Mouse (Mus musculus) kidney, postnatal 0 days (tissue): ENCODE data around the gene Nudt2. TPM values are rescaled to one million over a fixed set of nuclear protein-coding genes. Genes with fewer than 3 reads are reported as not detected.
A peak's percentile ranks its signal among the peaks of the same experiment; 100 is the strongest.

Experiments used
- ATAC-seq: fragments of 200-750 bp; cut with Nextera tagmentation; replicated peaks from 2 replicates; pipeline ENCODE4 v1.8.0; 2017; ENCODE audit warnings: low read depth, moderate number of reproducible peaks, moderate TSS enrichment, moderate library complexity; ENCODE audit not compliant: low FRiP score
- DNase-seq: peaks from one replicate; pipeline ENCODE4 v3.0.0-alpha.2; 2016; ENCODE audit warnings: low spot score
- H3K27ac ChIP-seq: fragments of 300-500 bp; sonication (generic); 2 replicates; pipeline ENCODE4 v1.5.1; 2014; ENCODE audit warnings: mild to moderate bottlenecking
- H3K27me3 ChIP-seq: fragments of 300-500 bp; sonication (generic); 2 replicates; pipeline ENCODE4 v1.6.1; 2014; ENCODE audit warnings: low read length, mixed read lengths; ENCODE audit not compliant: insufficient read depth
- H3K36me3 ChIP-seq: fragments of 300-500 bp; sonication (generic); 2 replicates; pipeline ENCODE4 v1.6.1; 2014; ENCODE audit warnings: low read length, mixed read lengths; ENCODE audit not compliant: insufficient read depth
- H3K4me1 ChIP-seq: fragments of 300-500 bp; sonication (generic); replicated peaks from 2 replicates; pipeline ENCODE4 v1.6.1; 2014; ENCODE audit warnings: antibody characterized with exemption, low read length, mixed read lengths; ENCODE audit not compliant: insufficient read depth
- H3K4me2 ChIP-seq: fragments of 300-500 bp; sonication (generic); 2 replicates; pipeline ENCODE4 v1.6.1; 2014; ENCODE audit warnings: mild to moderate bottlenecking, low read length, moderate library complexity, mixed read lengths
- H3K4me3 ChIP-seq: fragments of 300-500 bp; sonication (generic); replicated peaks from 2 replicates; pipeline ENCODE4 v1.5.1; 2014; ENCODE audit warnings: low read depth, low read length
- H3K9ac ChIP-seq: fragments of 300-500 bp; sonication (generic); 2 replicates; pipeline ENCODE4 v1.6.1; 2014; ENCODE audit warnings: low read depth, low read length
- H3K9me3 ChIP-seq: fragments of 300-500 bp; sonication (generic); replicated peaks from 2 replicates; pipeline ENCODE4 v1.6.1; 2016; ENCODE audit warnings: low read length, inconsistent platforms, mixed read lengths
- CTCF ChIP-seq: IDR thresholded peaks from 2 replicates; pipeline ENCODE4 v1.5.1; 2016; ENCODE audit warnings: antibody characterized with exemption, low read depth, mild to moderate bottlenecking, moderate library complexity
- WGBS: fragments of 180-500 bp; shearing (Covaris S2); extraction: QIAGEN DNeasy Blood & Tissue Kit; methylation state at CpG from one replicate; pipeline ENCODE4 v1.1.7; 2014; 5-methylcytosine and 5-hydroxymethylcytosine counted together
- polyA plus RNA-seq: library from polyadenylated mRNA; unstranded; fragments of >200 nt; fragmentation: Nextera tagmentation; extraction: Ambion mirVana; gene quantifications from 2 replicates; pipeline ENCODE4 v1.2.1, GENCODE M21; 2015

Gene Nudt2
- polyA plus RNA-seq, 1 experiment from 2014 or later = 57.2 TPM

DNA sequence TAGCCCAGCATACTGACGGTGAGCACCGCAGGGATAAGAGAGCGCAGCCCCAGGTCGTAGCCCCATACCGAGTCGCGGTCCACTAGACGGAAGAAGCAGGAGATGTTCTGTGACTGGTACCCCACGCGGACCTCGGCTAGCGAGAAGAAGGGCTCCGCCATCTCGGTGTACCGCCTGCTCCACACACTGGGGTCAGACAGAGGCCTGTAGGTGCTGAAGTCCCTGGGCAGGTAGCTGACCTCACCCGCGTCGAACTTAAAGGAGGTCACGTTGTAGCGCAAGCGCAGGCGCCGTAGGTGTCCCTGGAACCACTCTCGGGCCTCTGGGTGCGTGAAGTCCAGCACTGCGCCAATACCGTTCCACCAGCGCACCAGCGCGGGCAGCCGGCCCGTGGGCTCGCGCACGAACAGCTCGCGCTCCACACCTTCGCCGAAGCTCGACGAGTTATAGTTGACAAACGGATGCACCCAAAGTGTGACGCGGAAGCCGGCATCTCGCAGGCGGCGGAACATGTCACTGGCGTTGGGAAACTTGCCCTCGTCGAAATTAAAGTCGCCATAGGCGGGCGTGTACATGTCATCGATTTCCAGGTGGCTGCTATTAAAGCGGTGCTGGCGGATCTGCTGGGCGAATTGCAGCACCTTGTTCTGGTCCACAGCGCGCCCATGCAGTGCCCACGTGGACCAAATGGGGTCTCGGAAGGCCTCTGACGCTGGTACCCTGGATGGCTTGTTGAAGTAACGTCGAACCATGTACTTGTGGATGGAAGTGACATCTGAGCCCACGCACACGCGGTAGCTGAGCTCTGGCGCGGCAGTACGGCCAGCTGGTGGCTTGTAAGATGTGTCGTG is 33.3 kb downstream of the Nudt2 start:
- H3K9ac ChIP-seq = no peak overlapping the region
- WGBS = 16% methylated on average over 72 of the region's 72 CpGs
- DNase-seq = no peak
- TF ChIP-seq CTCF = no peak
- H3K4me1 ChIP-seq = peaks cover 16% of the 10 kb centered on the region
- H3K27me3 ChIP-seq = peaks cover 30% of the 10 kb centered on the region
- H3K4me2 ChIP-seq = peak overlapping the region; percentile 46
- no peaks in the 10 kb centered on the region for H3K36me3 ChIP-seq
- no peaks in the 10 kb centered on the region for H3K9me3 ChIP-seq
- peak overlapping the region; percentile 17 for H3K4me3 ChIP-seq
- H3K27ac ChIP-seq = no peak overlapping the region
- no peak for ATAC-seq

DNA sequence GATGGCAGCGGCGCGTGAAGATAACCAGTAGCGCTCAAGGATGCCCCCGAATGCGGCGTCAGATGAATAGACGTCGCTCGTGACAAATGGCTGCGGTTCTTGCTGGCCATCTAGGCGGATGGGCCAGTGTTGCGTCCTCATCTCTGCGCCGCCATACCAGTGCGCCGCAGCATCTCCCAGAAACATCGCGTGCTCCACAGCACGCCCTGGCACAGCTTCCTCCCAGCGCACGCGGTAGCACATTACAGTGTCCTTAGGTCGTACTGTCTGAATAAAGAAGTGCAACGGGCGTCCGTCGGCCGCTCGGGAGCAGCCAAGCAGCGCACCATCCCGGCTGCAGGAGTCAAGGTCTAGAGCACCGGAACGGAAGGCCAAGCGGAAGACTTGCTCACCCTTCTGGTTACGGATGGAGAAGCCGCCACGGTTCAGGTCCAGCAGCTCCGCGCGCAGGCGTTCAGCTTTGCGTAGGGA is 34.0 kb downstream of the Nudt2 start:
- Histone ChIP-seq H3K27ac (no peak overlapping the region), H3K4me1 (peaks cover 16% of the 10 kb centered on the region), H3K4me3 (0 out of 2 replicates have a peak overlapping the region, but pooled peaks have one; percentile 14), H3K9me3 (no peaks in the 10 kb centered on the region), H3K27me3 (peaks cover 30% of the 10 kb centered on the region), H3K36me3 (no peaks in the 10 kb centered on the region), H3K4me2 (peak overlapping the region; percentile 46), H3K9ac (no peak overlapping the region)
- no peak for TF ChIP-seq CTCF
- peak; percentile 67 for DNase-seq
- peak; percentile 20; the same call in 1 of the 2 replicates for ATAC-seq
- WGBS = 8% methylated on average over 43 of the region's 43 CpGs

DNA sequence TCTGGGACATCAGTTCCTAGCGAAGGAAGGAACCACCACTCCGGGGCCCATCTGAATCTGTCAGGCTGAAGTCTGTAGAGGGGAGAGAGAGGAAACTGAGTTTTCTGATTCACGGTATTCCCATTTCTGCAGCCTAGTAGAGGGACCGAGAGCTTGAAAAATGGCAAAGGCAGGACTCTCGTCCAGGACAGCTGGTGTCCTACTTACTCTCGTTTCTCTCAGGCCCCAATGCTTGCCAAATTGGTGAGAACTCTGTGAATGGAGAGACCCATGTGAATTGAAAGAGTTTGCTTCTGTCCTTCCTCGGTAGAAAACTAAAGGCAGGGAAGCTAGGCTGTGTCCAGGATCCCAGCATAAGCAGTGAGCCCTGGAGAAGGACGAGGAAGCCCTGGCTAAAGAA is 34.7 kb downstream of the Nudt2 start:
- no peaks in the 10 kb centered on the region for H3K36me3 ChIP-seq
- H3K4me3 ChIP-seq = no peak overlapping the region
- TF ChIP-seq CTCF = no peak
- ATAC-seq (no peak), DNase-seq (no peak)
- H3K9me3 ChIP-seq = no peaks in the 10 kb centered on the region
- peaks cover 30% of the 10 kb centered on the region for H3K27me3 ChIP-seq
- H3K4me1 ChIP-seq = peaks cover 16% of the 10 kb centered on the region
- no peak overlapping the region for H3K27ac ChIP-seq
- no peak overlapping the region for H3K4me2 ChIP-seq
- H3K9ac ChIP-seq = no peak overlapping the region
- 67% methylated on average over 8 of the region's 8 CpGs for WGBS

DNA sequence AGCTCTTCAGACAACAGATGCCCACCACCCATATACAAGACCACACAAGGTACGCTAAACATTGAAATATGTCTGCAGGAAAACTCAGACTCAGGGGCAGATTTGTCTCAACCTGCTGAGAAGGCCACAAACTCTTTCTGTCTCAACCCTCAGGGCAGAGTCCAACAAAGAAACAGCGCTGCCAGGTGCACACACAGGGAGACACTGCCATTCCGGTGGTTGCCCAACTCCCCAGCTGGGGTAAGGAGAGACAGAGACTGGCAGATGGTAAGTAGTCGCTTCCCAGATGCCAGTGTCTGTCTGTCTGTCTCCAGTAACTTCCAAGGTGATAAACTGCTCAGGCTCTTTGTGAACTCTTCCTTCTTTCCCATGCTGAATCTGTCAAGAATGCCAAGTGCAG is 35.8 kb downstream of the Nudt2 start:
- no peak for ATAC-seq
- no peak overlapping the region for H3K27ac ChIP-seq
- no peak overlapping the region for H3K9ac ChIP-seq
- no peak for DNase-seq
- WGBS = 65% methylated on average over 4 of the region's 4 CpGs
- no peaks in the 10 kb centered on the region for H3K36me3 ChIP-seq
- H3K4me1 ChIP-seq = peaks cover 16% of the 10 kb centered on the region
- H3K4me3 ChIP-seq = no peak overlapping the region
- no peak for TF ChIP-seq CTCF
- no peak overlapping the region for H3K4me2 ChIP-seq
- H3K27me3 ChIP-seq = peaks cover 30% of the 10 kb centered on the region
- no peaks in the 10 kb centered on the region for H3K9me3 ChIP-seq

DNA sequence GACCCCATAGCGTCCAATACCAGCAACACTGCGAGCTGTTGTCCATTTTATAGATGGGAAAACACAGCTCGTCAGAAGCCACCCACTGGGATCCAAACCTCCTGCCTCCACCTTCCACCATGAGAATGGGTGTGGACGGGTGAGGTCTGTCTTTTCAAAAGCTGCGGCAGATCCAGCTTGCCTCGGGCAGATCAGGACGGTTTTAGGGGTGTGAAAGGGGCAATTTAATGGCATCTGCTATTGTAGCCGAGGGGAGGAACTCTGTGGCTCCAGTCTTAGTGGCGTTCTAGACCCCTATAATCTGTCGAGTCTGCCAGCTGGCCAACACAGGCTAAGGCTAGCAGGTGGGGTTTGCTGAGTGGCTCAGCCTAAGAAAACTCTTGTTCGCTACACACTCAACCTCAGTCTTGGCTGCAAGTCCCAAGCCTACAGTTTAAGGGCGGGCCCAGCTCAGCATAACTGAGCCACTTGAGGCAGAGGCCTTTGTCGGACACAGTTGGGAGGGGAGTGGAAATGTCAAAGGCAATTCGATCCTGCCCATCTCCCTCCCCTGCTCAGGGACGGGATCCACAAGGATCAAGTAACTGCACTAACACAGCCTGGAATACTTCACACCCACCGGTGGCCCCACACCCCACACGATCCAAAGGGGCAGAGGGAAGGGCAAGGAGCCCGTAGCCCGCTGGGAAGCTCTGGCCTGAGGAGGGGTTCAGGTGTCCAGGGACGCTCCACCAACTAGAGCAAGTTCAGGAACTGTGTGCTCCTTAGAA is 37.4 kb downstream of the Nudt2 start:
- Histone ChIP-seq H3K9ac (peak overlapping the region; percentile 46; the same call in 1 of the 2 replicates), H3K4me1 (peaks cover 22% of the 10 kb centered on the region), H3K36me3 (no peaks in the 10 kb centered on the region), H3K27ac (no peak overlapping the region), H3K9me3 (no peaks in the 10 kb centered on the region), H3K4me2 (peak overlapping the region; percentile 61), H3K27me3 (peaks cover 23% of the 10 kb centered on the region), H3K4me3 (peak overlapping the region; percentile 33)
- no peak for TF ChIP-seq CTCF
- peak; percentile 44 for ATAC-seq
- DNase-seq = peak; percentile 80
- WGBS = 8% methylated on average over 20 of the region's 20 CpGs

DNA sequence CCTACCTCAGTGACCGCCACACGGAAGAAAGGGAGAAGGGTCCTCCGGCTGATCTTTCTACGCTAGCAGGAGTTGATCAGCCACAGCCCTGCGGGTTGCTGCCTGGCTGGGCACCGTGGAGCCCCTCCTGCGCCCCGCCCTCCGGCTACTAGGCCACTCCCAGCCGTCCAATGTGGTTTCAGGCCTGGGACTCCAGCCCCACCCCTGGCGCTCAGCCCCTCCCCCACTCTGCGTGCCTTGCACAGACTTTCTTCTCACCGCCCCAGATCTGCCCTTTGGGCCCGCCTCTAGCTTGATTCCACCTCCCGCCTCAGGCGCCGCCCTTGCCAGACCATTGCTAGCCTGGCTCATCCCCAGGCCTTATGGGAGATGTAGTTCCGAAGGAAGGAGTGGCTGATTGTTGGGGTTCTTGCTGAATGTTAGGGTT is 38.0 kb downstream of the Nudt2 start, which contains the start of gene AI464131:
Gene AI464131, minus strand, starts transcription at position 91 of the 427 bp plus-strand sequence.
- no peak within 1 kb of the TSS for H3K27ac ChIP-seq
- H3K27me3 ChIP-seq = peaks cover 17% of the 10 kb centered on the region
- peaks cover 19% of the 10 kb centered on the region for H3K4me1 ChIP-seq
- WGBS = under 1% methylated on average over 17 of the region's 18 CpGs
- no peaks in the 10 kb centered on the region for H3K36me3 ChIP-seq
- DNase-seq (peak; percentile 99), ATAC-seq (peak; percentile 94)
- H3K4me3 ChIP-seq = peak within 1 kb of the TSS; percentile 33
- H3K9ac ChIP-seq = peak within 1 kb of the TSS; percentile 46; the same call in 1 of the 2 replicates
- no peaks in the 10 kb centered on the region for H3K9me3 ChIP-seq
- TF ChIP-seq CTCF = peak; percentile 27; the same call in 1 of the 2 replicates
- H3K4me2 ChIP-seq = peak within 1 kb of the TSS; percentile 61
